Mouse (Mus musculus) left cerebral cortex, postnatal 36 days (tissue): ENCODE data around the gene 1700092M07Rik. TPM values are rescaled to one million over a fixed set of nuclear protein-coding genes. Genes with fewer than 3 reads are reported as not detected.

Experiments
- DNase-seq, 2 experiments: peaks; one replicate each; pipeline ENCODE4 v3.0.0; 2021 to 2022; ENCODE audit warnings: low spot score in 2 of 2, mixed read lengths in 1 of 2
- intact Hi-C: fragments of 180-260 bp; cut with DNase I; formaldehyde crosslinking; loops from one replicate; pipeline ENCODE4 v1.15.1; 2025
- total RNA-seq, 2 experiments: library from RNA; stranded (reverse); gene quantifications; 2 replicates each; pipeline ENCODE4 v1.2.3; 2021

The 1700092M07Rik gene
- total RNA-seq, result 1 to 10 TPM in 1 of 2 experiments, not detected in 1; 3.4 TPM

GRCm38 (mm10) chr19:8740603-8741002, at the start of gene 1700092M07Rik:
Gene 1700092M07Rik, plus strand, starts transcription at chr19:8740718.
- no peak for DNase-seq
- intact Hi-C loops, result no loop called here

GRCm38 (mm10) chr19:8691871-8692539, 48.5 kb upstream of the 1700092M07Rik start:
- no peak for DNase-seq
- intact Hi-C loops, result no loop called here

GRCm38 (mm10) chr19:8692740-8693139, 47.8 kb upstream of the 1700092M07Rik start:
- intact Hi-C loops, result no loop called here
- no peak for DNase-seq

GRCm38 (mm10) chr19:8695330-8695729, 45.2 kb upstream of the 1700092M07Rik start:
- DNase-seq, result no peak
- intact Hi-C loops, result no loop called here

GRCm38 (mm10) chr19:8699652-8700051, 40.9 kb upstream of the 1700092M07Rik start:
- intact Hi-C loops, result no loop called here
- no peak for DNase-seq

GRCm38 (mm10) chr19:8702458-8702857, 38.1 kb upstream of the 1700092M07Rik start:
- intact Hi-C loops, result no loop called here
- DNase-seq, result no peak

- DNase-seq, result no peak
- intact Hi-C loops, result no loop called here
Measured at GRCm38 (mm10) chr19:8703571-8703970, 36.9 kb upstream of the 1700092M07Rik start.

GRCm38 (mm10) chr19:8705026-8705708, 35.4 kb upstream of the 1700092M07Rik start:
- intact Hi-C loops, result no loop called here
- DNase-seq, result no peak

GRCm38 (mm10) chr19:8706132-8706667, 34.3 kb upstream of the 1700092M07Rik start:
- no peak for DNase-seq
- intact Hi-C loops, result no loop called here

GRCm38 (mm10) chr19:8706930-8707329, 33.6 kb upstream of the 1700092M07Rik start:
- DNase-seq, result no peak
- intact Hi-C loops, result no loop called here

- DNase-seq, result no peak
- intact Hi-C loops, result no loop called here
Measured at GRCm38 (mm10) chr19:8708954-8709353, 31.6 kb upstream of the 1700092M07Rik start.

GRCm38 (mm10) chr19:8710057-8710456, 30.5 kb upstream of the 1700092M07Rik start:
- no peak for DNase-seq
- intact Hi-C loops, result loop anchor here (5.0 kb wide), 1 partner anchor 48 kb away; the partner anchor contains the start of gene Chrm1

GRCm38 (mm10) chr19:8711506-8711905, 29.0 kb upstream of the 1700092M07Rik start:
- no peak for DNase-seq
- intact Hi-C loops, result loop anchor here (5.0 kb wide), 1 partner anchor 49 kb away; the partner anchor contains the start of gene Chrm1

GRCm38 (mm10) chr19:8711949-8712869, 28.3 kb upstream of the 1700092M07Rik start:
- intact Hi-C loops, result loop anchor here (5.0 kb wide), 1 partner anchor 50 kb away; the partner anchor contains the start of gene Chrm1

GRCm38 (mm10) chr19:8712870-8713305, 27.6 kb upstream of the 1700092M07Rik start:
- intact Hi-C loops, result loop anchor here (5.0 kb wide), 1 partner anchor 51 kb away; the partner anchor contains the start of gene Chrm1
- peak in 1 of 2 experiments; percentile 53 for DNase-seq

More at GRCm38 (mm10) chr19:8711949-8712869, 28.3 kb upstream of the 1700092M07Rik start:
- no peak for DNase-seq

GRCm38 (mm10) chr19:8713306-8713996, 27.1 kb upstream of the 1700092M07Rik start:
- intact Hi-C loops, result loop anchor here (5.0 kb wide), 1 partner anchor 51 kb away; the partner anchor contains the start of gene Chrm1
- peak; percentile 92 for DNase-seq

- intact Hi-C loops, result loop anchor here (5.0 kb wide), 1 partner anchor 52 kb away; the partner anchor contains the start of gene Chrm1
- DNase-seq, result no peak
Measured at GRCm38 (mm10) chr19:8713997-8714652, 26.4 kb upstream of the 1700092M07Rik start.
